Mouse (Mus musculus) left cerebral cortex, postnatal 10 days (tissue): ENCODE measurements around the gene Ppp2r1b. TPM values are rescaled to one million over a fixed set of nuclear protein-coding genes. Genes with fewer than 3 reads are reported as not detected.

Experiments
- DNase-seq, 2 experiments: peaks; one replicate each; pipeline ENCODE4 v3.0.0; 2021 to 2022; ENCODE audit warnings: low spot score in 2 of 2, mixed read lengths in 1 of 2; ENCODE audit errors: extremely low spot score in 1 of 2
- intact Hi-C: fragments of 180-260 bp; cut with DNase I; formaldehyde crosslinking; loops from one replicate; pipeline ENCODE4 v1.15.1; 2025
- total RNA-seq, 2 experiments: library from RNA; stranded (reverse); gene quantifications; 2 replicates each; pipeline ENCODE4 v1.2.3; 2021

Ppp2r1b gene
- total RNA-seq, 2 experiments from 2014 or later: 21.1 to 23.2 TPM

- no peak for DNase-seq
- intact Hi-C loops: no loop called here
These were observed 11.3 kb upstream of the Ppp2r1b start for GRCm38 (mm10) chr9:50833786-50834185.

- intact Hi-C loops: no loop called here
- no peak for DNase-seq
These were observed 9.9 kb upstream of the Ppp2r1b start for GRCm38 (mm10) chr9:50835068-50835705.

- no peak for DNase-seq
These were observed 9.0 kb upstream of the Ppp2r1b start for GRCm38 (mm10) chr9:50836097-50836496.

GRCm38 (mm10) chr9:50841079-50841789 is 3.9 kb upstream of the Ppp2r1b start:
- no peak for DNase-seq
- intact Hi-C loops: no loop called here

More at GRCm38 (mm10) chr9:50836097-50836496, 9.0 kb upstream of the Ppp2r1b start:
- intact Hi-C loops: no loop called here

- DNase-seq: no peak
- intact Hi-C loops: loop anchor here (5.0 kb wide), 1 partner anchor 207 kb away; no protein-coding TSS in a partner anchor
These were observed 446 bp downstream of the Ppp2r1b start for GRCm38 (mm10) chr9:50845547-50845946.

- intact Hi-C loops: loop anchor here (5.0 kb wide), 1 partner anchor 205 kb away; no protein-coding TSS in a partner anchor
- DNase-seq: no peak
These were observed 2.0 kb downstream of the Ppp2r1b start for GRCm38 (mm10) chr9:50847133-50847532.

- no peak for DNase-seq
- intact Hi-C loops: loop anchor here (2.0 to 5.0 kb wide), 2 partner anchors 205 to 305 kb away; no protein-coding TSS in a partner anchor
These were observed 2.7 kb downstream of the Ppp2r1b start for GRCm38 (mm10) chr9:50847606-50848368.

- no peak for DNase-seq
- intact Hi-C loops: loop anchor here (1.0 to 5.0 kb wide), 3 partner anchors 160 to 304 kb away; partner anchors contain the start of gene Sik2
These were observed 3.7 kb downstream of the Ppp2r1b start for GRCm38 (mm10) chr9:50848821-50849220.

GRCm38 (mm10) chr9:50849249-50849648 is 4.1 kb downstream of the Ppp2r1b start:
- intact Hi-C loops: loop anchor here (1.0 to 5.0 kb wide), 3 partner anchors 160 to 304 kb away; partner anchors contain the start of gene Sik2
- peak; percentile 89 to 91 for DNase-seq

- DNase-seq: no peak
- intact Hi-C loops: loop anchor here (1.0 to 10.0 kb wide), 4 partner anchors 160 to 445 kb away; partner anchors contain the start of gene Sik2
These were observed 4.7 kb downstream of the Ppp2r1b start for GRCm38 (mm10) chr9:50849755-50850154.

- intact Hi-C loops: loop anchor here (10.0 kb wide), 1 partner anchor 445 kb away; no protein-coding TSS in a partner anchor
- DNase-seq: no peak
These were observed 5.2 kb downstream of the Ppp2r1b start for GRCm38 (mm10) chr9:50850271-50850670.

GRCm38 (mm10) chr9:50850713-50851112 is 5.6 kb downstream of the Ppp2r1b start:
- peak in 1 of 2 experiments; percentile 43 for DNase-seq
- intact Hi-C loops: loop anchor here (10.0 kb wide), 1 partner anchor 444 kb away; no protein-coding TSS in a partner anchor

GRCm38 (mm10) chr9:50852634-50853349 is 7.7 kb downstream of the Ppp2r1b start:
- intact Hi-C loops: loop anchor here (10.0 kb wide), 1 partner anchor 442 kb away; no protein-coding TSS in a partner anchor
- peak in 1 of 2 experiments; percentile 54 for DNase-seq

- intact Hi-C loops: loop anchor here (10.0 kb wide), 1 partner anchor 440 kb away; no protein-coding TSS in a partner anchor
- DNase-seq: no peak
These were observed 9.3 kb downstream of the Ppp2r1b start for GRCm38 (mm10) chr9:50854376-50854775.

GRCm38 (mm10) chr9:50855133-50855766 is 10.1 kb downstream of the Ppp2r1b start:
- intact Hi-C loops: loop anchor here (10.0 kb wide), 1 partner anchor 440 kb away; no protein-coding TSS in a partner anchor
- no peak for DNase-seq

GRCm38 (mm10) chr9:50855780-50856179 is 10.7 kb downstream of the Ppp2r1b start:
- intact Hi-C loops: loop anchor here (2.0 to 10.0 kb wide), 2 partner anchors 153 to 439 kb away; partner anchors contain the start of gene Sik2
- no peak for DNase-seq

GRCm38 (mm10) chr9:50856341-50857081 is 11.4 kb downstream of the Ppp2r1b start:
- DNase-seq: peak; percentile 87 to 90
- intact Hi-C loops: loop anchor here (2.0 to 10.0 kb wide), 2 partner anchors 152 to 438 kb away; partner anchors contain the start of gene Sik2
